Mouse (Mus musculus): ENCODE data around the gene Gm49337.
"Not testable (repeated sequence)": the region's sequence is repeated elsewhere in the genome, so short reads cannot be mapped to it uniquely, and the experiment has no call there.

Gm49337 gene

DNA sequence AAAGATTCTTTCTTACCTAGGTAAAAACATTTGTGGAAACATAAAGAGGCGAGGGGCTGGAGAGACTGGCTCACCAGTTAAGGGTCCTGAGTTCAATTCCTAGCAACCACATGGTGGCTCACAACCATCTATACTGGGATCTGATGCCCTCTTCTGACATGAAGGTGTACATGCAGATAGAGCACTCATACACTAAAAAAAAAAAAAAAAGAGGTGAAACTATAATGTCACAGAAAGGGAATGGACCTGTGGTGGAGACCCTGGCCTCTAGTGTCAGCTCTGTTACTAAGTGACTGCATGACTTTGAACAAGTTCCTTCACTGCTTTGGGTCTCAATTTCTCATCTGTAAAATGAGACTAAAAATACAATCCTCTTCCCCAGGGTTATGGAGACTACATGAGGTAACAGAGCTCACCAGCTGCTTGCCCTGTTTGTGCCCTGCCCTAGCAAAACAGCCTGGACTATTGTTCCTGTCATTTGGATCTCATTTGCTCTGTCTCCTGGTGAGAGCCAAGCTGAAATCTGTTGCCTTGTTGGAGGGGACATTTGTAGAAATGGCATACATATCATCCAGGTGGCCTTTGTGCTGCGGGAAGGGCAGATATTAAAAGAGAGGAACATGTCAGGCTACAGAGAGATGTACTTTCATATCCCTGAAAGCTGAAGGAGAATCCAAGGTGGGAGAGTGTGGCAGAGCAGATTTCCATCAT is 42.9 kb downstream of the Gm49337 start:
- no peak for DNase-seq

DNA sequence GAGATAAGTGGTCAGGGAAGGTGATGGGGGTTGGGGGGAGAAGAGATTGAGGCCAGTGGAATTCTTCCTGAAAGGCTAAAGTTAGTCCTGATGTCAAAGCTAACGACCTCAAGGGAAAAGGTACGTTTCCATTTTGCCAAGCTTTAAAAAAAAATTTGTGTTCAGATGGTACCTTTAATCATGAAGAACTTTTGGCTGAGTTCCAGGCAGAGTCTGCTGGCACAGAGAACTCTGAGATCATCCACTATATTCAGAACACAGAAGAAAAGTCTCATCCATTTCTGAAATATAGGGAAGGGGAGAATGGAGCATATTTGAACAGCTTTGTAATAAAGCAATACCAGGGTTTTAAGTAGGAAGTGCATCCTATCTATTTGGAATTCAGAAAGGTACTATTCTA is 43.9 kb downstream of the Gm49337 start:
- no peak for DNase-seq

DNA sequence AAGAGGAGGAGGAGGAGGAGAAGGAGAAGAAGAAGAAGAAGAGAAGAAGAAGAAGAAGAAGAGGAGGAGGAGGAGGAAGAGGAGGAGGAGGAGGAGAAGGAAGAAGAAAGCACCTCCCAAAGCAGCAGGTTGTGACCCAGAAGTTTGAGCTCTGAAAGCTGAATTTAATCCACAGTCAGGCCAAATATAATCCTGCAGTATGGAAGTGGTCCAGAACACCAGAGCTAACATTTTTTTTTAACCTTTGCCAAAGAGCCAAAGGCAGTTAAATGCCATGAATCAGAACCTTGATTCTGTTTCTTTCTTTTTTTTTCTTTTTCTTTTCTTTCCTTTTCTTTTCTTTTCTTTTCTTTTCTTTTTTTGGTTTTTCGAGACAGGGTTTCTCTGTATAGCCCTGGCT is 44.5 kb downstream of the Gm49337 start:
- DNase-seq = not testable (repeated sequence)

- DNase-seq = no peak
Measured at GRCm38 (mm10) chr4:116219056-116219455, 45.9 kb downstream of the Gm49337 start.

GRCm38 (mm10) chr4:116220071-116220650 is 47.0 kb downstream of the Gm49337 start:
- no peak for DNase-seq

DNA sequence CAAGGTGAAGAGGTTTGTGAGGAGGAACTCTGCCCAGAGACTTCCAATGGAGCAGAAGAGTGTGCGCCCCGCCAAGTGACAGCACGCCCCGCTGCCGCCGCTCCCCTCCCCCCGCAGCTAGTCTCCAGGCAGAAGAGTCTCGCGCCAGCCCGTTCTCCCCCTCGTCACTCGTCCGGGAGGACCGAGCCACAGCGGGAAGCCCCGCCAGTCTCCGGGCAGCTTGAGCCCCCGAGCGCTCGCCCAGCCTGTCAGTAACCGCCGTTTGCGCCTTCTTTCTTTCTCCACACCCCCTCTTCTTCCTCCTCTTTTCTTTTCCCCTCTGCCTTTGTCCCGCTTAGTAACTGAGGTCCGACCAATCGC is 47.6 kb downstream of the Gm49337 start:
- no peak for DNase-seq

DNA sequence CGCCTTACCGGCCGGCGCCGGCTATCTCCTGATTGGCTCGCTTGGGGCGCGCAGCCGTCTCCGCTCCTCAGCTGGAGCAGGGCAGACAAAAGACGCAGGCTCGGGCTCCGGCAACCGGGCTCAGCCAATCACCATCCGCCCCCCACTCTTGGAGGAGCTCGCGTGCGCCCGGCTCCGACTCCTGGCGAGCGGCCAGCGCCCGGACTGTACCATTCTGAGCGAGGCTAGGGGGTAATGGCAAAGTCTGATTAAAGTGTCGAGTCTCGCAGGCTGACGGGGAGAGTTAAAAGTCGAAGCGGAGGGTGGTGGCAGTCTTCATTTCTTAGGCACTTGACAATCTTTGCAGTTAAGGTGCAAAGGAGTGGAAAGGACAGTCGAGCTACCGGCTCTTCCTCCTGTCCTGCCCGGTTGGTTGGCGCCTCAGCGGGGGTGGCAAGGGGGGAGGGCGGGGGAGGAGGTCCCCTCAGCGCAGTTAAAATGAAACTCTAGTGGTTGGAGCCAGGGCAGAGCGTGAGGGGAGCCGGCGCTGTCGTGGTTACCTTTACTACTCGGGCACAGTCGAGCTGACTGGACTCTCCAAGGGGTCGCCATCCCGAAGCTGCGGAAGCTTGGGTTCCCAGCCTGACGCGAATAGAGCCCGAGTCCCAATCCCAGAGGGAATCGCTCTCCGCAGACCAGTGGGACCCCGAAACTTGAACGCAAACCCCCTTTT is 48.1 kb downstream of the Gm49337 start, which contains the start of gene Pik3r3:
Pik3r3 (plus strand) TSS at position 479 of the 712 bp plus-strand sequence.
- peak; percentile 99 for DNase-seq

DNA sequence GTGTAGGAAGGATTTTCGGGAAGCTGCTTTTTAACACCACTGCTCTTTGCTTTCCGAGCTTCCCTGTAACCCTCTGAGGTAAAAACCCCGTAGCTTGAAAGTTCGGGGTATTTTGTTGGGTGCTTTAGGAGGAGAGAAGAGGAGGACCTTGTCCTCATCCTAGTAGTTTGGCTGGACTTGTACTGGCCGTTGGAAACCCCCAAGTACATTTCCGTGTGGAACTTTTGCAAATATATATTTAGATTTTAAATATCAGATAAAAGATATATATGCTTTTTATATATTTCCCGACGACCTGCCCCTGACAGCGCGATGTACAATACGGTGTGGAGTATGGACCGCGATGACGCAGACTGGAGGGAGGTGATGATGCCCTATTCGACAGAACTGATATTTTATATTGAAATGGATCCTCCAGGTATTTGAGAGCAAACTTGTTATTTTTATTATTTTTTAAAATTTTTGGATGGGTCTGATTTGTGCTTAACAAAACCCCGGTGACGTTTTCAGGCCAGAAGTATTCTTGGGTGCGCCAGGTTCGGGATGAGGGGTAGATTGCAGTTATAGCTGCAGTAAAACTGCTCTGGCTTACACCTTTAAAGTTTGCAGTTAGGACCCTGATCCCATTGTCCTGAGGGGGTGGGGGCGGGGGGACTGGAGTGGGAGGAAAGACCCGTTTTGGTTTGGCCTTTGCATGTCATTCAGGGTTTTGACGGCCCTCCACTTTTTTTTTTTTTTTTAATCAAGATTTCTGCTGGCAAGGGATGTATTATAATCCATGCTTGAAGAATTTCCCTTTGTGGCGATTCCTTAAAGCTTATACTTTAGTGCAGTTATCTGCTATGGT is 49.0 kb downstream of the Gm49337 start:
- DNase-seq = peak; percentile 34

GRCm38 (mm10) chr4:116222843-116223119 is 49.6 kb downstream of the Gm49337 start:
- no peak for DNase-seq

DNA sequence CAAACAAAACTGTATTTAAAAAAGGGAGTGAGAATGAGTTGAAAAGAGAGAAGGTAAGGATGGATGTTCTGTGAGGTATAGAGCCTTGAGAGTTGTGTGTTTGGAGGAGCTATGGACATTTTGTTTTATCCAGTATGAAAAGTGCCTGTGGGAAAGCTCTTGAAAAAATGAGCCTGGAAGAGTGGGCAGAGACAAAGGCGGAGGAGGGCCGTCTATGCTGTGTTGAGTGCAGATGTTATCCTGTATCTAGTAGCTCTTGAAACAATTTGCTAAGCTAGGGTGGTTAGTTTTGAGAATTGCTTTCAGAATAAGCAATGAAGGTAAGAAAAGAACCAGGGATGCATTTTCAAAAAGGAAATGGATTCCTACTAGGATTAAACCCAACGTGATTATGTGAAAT is 70.2 kb downstream of the Gm49337 start:
- DNase-seq = no peak

GRCm38 (mm10) chr4:116244240-116244639 is 71.1 kb downstream of the Gm49337 start:
- DNase-seq = no peak

DNA sequence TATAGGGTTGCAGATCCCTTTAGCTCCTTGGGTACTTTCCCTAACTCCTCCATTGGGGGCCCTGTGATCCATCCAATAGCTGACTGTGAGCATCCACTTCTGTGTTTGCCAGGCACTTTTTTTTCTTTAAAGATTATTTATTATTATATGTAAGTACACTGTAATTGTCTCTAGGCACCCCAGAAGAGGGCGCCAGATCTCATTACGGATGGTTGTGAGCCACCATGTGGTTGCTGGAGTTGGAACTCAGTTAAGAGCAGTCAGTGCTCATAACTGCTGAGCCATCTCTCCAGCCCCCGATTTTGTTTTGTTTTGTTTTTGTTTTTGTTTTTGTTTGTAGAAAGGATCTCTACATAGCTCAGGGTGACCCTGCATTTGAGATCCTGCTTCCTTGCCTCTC is 72.7 kb downstream of the Gm49337 start:
- DNase-seq = peak; percentile 54

- no peak for DNase-seq
Measured at GRCm38 (mm10) chr4:116249986-116250385, 76.8 kb downstream of the Gm49337 start.

GRCm38 (mm10) chr4:116268220-116268619 is 95.0 kb downstream of the Gm49337 start:
- DNase-seq = no peak

DNA sequence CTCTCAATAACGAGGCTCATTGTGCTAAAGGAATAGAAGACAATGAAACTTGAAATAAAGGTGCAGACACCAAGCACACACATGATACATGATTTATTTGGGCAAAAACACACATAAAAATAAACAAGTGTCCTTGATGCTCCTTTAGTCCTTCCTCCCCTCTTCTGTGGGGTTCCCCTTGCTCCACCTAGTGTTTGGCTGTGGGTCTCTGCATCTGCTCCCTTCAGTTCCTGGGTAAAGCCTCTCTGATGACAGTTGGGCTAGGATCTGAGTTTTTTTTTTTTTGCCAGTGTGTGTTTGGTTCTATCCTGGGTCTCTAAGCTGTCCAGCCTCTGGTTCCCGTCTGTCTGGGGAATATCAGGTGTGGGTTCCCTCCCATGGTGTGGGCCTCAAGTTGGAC is 109.0 kb downstream of the Gm49337 start:
- no peak for DNase-seq

DNA sequence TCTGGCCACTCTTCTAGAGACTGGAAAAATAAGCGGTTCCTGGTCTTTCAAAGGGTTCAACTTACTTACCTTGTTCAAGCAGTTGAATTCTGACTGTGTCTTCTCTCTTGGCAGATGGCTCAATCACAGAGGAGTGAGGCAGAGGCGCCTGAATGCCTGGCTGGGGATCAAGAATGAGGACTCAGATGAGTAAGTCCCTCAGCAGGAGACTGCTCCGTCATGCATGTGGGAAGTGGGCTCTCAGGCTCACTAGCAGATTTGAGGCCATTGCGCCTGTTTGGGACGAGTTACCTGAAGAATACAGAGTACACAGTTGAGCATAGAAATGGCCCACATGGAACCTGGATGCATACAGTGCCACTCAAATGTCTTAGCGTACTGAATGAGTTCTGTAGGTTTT is 118.4 kb downstream of the Gm49337 start:
- DNase-seq = no peak

DNA sequence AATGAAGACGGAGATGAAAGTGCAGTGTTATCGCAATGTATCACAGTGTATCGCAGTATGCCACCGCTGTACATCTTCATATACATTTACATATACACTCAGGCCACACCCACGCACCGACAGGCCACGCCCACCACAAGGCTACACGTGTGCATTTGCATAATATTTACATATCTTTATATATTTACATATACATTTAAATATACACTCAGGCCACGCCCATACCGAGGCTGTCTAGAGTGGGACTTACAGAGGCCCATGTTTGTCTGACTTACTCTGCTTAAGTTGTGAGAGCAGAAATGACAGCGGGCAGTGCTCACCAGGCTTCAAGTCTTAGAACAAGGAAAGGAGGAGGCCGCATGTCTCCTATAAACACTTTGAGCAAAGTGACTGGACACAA is 120.1 kb downstream of the Gm49337 start:
- peak; percentile 71 for DNase-seq

GRCm38 (mm10) chr4:116300878-116301355 is 127.7 kb downstream of the Gm49337 start:
- no peak for DNase-seq

DNA sequence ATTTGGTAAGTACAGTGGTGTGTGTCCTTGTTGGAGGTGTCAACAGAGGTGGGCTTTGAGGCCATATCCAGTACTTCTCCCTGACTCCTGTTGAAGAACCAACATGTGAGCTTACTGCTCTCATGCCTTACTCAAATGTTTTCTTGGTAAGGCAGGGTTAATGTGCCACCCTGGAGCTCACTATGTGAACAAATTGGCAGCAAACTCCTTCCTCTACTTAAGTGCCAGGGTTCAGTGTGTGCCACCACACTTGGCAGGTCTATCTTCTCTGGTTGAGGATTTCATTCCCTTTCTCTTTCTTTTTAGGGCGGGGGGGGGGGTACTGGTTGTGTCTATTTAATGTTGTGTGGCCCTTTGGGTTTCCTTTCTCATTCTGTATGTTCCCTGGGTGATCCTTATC is 131.4 kb downstream of the Gm49337 start:
- DNase-seq = no peak

DNA sequence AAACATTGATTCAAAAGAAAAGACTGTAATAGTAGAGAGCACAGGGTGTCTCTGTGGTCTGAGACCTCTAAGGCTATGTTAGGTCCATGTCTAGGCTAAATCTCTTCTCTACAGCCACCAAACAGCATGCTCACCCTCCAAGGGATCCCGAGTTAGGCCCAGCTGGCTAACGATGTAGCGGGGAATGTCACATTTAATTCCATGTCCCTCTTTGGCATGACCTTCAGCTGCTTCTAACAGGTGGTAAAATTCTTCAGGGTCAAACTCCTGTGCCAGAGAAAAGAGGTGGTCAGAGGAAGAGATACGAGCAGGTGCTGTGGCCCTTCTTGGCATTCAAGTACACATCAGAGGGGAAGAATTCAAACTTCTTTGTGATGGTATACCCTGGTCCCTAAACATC is 144.4 kb downstream of the Gm49337 start:
- no peak for DNase-seq

- no peak for DNase-seq
Measured at GRCm38 (mm10) chr4:116322127-116322526, 148.9 kb downstream of the Gm49337 start.

GRCm38 (mm10) chr4:116329256-116329655 is 156.1 kb downstream of the Gm49337 start:
- no peak for DNase-seq

GRCm38 (mm10) chr4:116336294-116336693 is 163.1 kb downstream of the Gm49337 start:
- DNase-seq = no peak
